Mouse (Mus musculus) splenic B cell, adult 2 months (primary cell): ENCODE results near the gene Cand2.

Experiments
- DNase-seq: peaks from one replicate; pipeline ENCODE4 v3.0.0-alpha.2; 2011; ENCODE audit warnings: low read depth, low spot score
- H3K27me3 ChIP-seq: 2 replicates; pipeline ENCODE4 v1.6.1; 2012; ENCODE audit warnings: mild to moderate bottlenecking, low read length, moderate library complexity, mixed read lengths; ENCODE audit not compliant: control insufficient read depth, poor library complexity, insufficient read depth, severe bottlenecking
- H3K36me3 ChIP-seq: 2 replicates; pipeline ENCODE4 v1.6.1; 2012; ENCODE audit warnings: mild to moderate bottlenecking, low read length, moderate library complexity, mixed read lengths; ENCODE audit not compliant: control insufficient read depth, poor library complexity, insufficient read depth, severe bottlenecking

Cand2 gene

GRCm38 (mm10) chr6:115774501-115774921 lies at the start of gene Cand2:
Gene Cand2, plus strand, starts transcription at chr6:115774538.
- Histone ChIP-seq H3K27me3 (no peaks in the 10 kb centered on the region), H3K36me3 (no peaks in the 10 kb centered on the region)
- DNase-seq: peak; percentile 65

DNA sequence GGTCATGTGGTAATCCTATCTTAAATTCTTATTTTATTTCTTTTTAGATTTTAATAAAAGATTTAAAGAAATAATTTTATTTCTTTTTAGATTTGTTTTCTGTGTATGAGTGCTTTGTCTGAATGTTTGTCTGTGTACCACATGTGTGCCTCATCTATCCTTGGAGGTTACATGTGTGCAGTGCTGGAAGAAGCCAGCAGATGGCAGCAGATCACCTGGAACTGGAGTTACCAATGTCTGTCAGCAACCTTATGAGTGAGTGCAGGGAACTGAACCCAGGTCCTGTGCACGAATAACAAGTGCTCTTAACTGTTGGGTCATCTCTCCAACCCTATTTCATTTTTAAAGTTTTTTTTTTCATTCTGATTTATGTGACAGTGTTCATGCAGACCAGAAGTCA lies 47.2 kb upstream of the Cand2 start:
- DNase-seq: peak; percentile 73
- no peaks in the 10 kb centered on the region for H3K36me3 ChIP-seq

DNA sequence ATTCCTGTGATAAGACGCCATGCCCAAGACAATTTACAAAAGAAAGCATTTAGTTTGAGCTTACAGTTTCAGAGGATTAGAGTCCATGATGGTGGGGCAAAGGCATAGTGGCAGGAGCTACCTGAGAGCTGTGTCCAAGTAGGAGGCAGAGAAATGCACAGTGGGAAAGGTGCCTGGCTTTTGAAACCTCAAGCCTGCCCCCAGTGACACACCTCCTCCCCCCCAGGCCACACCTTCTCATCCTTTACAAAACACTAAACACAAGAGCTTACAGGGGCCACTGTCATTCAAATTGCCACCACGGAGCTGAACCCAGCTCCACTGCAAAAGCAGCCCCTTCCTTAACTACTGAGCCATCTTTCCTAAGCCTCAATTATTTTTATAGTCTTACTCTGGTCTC lies 46.8 kb upstream of the Cand2 start:
- no peaks in the 10 kb centered on the region for H3K36me3 ChIP-seq
- no peaks in the 10 kb centered on the region for H3K27me3 ChIP-seq
- no peak for DNase-seq

More for the DNA sequence above, 47.2 kb upstream of the Cand2 start:
- no peaks in the 10 kb centered on the region for H3K27me3 ChIP-seq

DNA sequence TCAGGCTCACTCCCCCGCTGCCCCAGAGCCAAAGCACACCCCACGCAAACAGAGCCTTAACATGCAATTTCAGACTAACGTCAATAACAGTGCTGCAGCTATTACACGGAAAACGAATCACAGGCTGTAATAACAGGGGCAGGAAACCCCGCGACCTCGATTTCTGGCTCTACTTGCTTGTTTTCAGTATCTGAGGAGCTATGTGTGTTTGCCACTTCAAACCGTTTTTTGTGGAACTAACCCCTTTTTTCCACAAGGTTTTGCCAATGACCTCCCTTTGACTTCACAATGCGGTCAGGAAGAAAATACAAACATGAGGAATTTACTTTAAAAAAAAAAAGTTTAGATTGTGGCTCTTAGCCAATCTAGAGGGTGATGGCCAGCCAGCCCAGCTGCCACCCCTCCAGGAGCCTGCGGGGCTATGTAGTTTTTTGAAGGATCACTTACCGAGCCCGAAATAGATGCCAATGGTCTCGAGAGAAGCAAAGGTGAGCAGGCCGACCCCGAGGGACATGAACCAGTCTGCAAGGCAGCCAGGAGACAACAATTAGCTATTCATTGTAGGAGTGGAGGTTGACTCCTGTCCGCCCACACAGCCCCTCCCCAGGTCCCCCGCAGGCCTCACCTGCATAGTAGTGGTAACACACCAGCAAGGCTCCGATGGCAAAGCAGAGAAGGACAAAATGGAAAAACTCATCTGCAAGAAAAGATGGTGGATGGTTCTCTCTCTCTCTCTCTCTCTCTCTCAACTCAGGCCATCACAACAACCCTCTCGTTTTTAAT lies 43.6 kb upstream of the Cand2 start:
- H3K36me3 ChIP-seq: no peaks in the 10 kb centered on the region
- no peak for DNase-seq
- no peaks in the 10 kb centered on the region for H3K27me3 ChIP-seq

DNA sequence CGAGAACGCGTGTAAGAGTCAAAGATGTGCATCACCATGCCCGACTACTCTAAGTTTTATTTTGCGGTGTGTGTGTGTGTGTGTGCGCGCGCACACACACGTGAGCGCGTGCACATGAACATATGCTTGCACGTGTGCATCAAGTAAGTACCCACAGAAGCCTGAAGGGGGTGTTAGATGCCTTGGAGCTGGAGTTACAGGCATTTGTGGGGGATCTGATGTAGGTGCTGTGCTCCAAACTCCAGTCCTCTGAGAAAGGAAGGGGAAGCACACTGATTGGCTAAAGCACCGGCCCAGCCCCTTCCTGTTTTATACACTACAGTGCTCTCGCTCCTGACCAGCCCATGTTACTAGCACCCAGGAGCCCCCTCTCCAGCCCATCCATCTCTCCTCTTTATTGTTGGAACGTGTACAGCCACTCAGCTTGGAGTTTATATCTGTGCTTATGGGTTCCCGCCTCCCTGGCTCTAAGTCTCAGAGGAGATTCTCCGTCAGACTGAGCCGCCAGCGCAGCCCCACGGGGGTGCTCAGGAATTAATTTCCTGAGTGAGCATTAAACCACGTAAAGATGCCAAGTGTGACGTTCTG lies 41.9 kb upstream of the Cand2 start:
- DNase-seq: no peak
- Histone ChIP-seq H3K36me3 (no peaks in the 10 kb centered on the region), H3K27me3 (no peaks in the 10 kb centered on the region)

DNA sequence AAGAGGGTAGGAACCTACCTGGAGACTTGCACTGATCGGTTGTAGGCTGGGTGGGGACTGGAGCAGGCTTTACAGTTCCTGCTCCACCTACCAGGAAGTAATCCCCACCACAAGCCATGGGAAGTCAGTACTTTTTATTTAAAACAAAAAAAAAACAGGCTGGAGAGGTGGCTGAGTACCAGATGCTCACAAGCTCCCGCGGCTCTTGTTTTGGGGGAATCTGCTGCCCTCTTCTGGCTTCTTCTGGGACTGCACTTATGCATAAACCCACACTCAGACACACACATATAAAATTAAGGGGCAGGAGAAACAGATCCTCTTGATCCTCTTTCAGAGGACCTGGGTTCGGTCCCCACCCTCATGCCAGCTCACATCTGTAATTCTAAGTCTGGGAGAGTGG lies 39.4 kb upstream of the Cand2 start:
- H3K27me3 ChIP-seq: no peaks in the 10 kb centered on the region
- peak; percentile 55 for DNase-seq
- no peaks in the 10 kb centered on the region for H3K36me3 ChIP-seq

GRCm38 (mm10) chr6:115739056-115739455 lies 35.3 kb upstream of the Cand2 start:
- Histone ChIP-seq H3K36me3 (no peaks in the 10 kb centered on the region), H3K27me3 (no peaks in the 10 kb centered on the region)
- DNase-seq: no peak

- Histone ChIP-seq H3K27me3 (no peaks in the 10 kb centered on the region), H3K36me3 (no peaks in the 10 kb centered on the region)
- no peak for DNase-seq
Observed at GRCm38 (mm10) chr6:115743569-115743968, 30.8 kb upstream of the Cand2 start.

GRCm38 (mm10) chr6:115746326-115746725 lies 28.0 kb upstream of the Cand2 start:
- no peaks in the 10 kb centered on the region for H3K27me3 ChIP-seq
- H3K36me3 ChIP-seq: no peaks in the 10 kb centered on the region
- no peak for DNase-seq

DNA sequence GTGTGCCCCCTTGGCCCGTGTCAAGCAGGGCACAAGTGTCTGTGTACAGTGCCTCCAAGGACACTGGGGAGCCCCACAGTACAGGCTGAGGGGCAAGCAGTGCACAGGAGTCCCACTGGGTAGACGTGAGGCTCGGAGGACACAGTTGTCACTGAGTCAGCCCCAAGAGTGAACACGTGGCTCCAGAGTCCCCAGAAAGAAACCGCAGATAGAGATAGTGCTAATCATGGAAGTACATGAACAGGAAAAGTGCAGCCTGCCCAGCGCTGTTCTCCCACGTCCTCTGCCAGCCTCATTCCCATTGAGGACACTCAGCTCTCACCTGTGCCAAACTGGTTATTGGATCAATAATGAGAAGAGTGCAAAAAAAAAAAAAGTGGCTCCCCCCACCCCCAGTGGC lies 18.8 kb upstream of the Cand2 start:
- DNase-seq: no peak
- Histone ChIP-seq H3K36me3 (no peaks in the 10 kb centered on the region), H3K27me3 (no peaks in the 10 kb centered on the region)

- Histone ChIP-seq H3K27me3 (no peaks in the 10 kb centered on the region), H3K36me3 (no peaks in the 10 kb centered on the region)
- no peak for DNase-seq
Observed at GRCm38 (mm10) chr6:115758981-115759435, 15.3 kb upstream of the Cand2 start.

GRCm38 (mm10) chr6:115759461-115759860 lies 14.9 kb upstream of the Cand2 start:
- DNase-seq: no peak
- H3K36me3 ChIP-seq: no peaks in the 10 kb centered on the region

GRCm38 (mm10) chr6:115760137-115760536 lies 14.2 kb upstream of the Cand2 start:
- no peak for DNase-seq
- Histone ChIP-seq H3K27me3 (no peaks in the 10 kb centered on the region), H3K36me3 (no peaks in the 10 kb centered on the region)

More at GRCm38 (mm10) chr6:115759461-115759860, 14.9 kb upstream of the Cand2 start:
- H3K27me3 ChIP-seq: no peaks in the 10 kb centered on the region

DNA sequence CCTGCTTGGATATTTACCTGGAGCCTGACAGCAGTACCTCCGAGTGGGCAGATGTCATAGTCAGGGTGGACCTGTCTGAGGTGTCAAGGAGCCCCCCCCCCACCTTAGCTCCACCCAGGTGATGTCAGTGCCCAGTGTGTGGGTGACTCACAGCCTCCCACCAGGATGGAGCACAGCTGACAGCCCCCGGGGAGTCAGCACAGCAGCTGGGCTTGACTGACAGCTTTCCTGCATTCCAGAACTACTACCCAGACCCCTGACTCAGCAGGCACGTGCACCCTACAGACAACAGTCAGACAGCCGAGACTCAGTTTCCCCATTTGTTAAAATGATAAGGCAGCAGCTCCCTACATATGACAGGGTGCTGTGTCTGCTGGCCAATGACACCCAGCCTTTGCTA lies 13.4 kb upstream of the Cand2 start:
- H3K27me3 ChIP-seq: no peaks in the 10 kb centered on the region
- H3K36me3 ChIP-seq: no peaks in the 10 kb centered on the region
- no peak for DNase-seq

- peak; percentile 18 for DNase-seq
- H3K27me3 ChIP-seq: no peaks in the 10 kb centered on the region
- no peaks in the 10 kb centered on the region for H3K36me3 ChIP-seq
Observed at GRCm38 (mm10) chr6:115761995-115762756, 12.2 kb upstream of the Cand2 start, which contains the start of gene Tmem40. Gene Tmem40, minus strand, starts transcription at chr6:115762410.
